Comparison of ENCODE assay signal across 9 mouse cellular contexts in the genomic region with DNA sequence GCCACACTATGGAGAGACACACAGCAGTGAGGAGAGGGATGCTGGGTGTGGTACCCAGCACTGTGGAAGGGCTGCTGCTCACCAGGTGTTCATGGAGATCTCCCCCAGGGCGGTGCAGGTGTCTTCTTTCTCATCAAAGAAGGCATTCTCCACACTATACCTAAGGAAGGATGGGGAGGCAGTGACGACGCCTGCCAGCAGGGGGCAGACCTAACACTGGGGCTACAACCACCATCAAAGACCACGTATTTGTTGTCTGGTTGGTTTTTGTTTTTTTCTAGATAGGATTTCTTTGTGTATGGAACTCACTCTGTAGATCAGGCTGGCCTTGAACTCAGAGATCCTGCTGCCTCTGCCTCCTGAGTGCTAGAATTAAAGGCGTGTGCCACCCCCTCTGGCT. TPM values are rescaled to one million over a fixed set of nuclear protein-coding genes. Genes with fewer than 3 reads are reported as not detected.
DNase-seq lines count a peak whose midpoint lies in the region; ATAC-seq and TF ChIP-seq lines count a peak whose summit lies in the region.
"Had no signal": no experiment of that assay in that cellular context is flagged by ENCODE, and none has a peak within 500 bp of the region (broad histone marks: within the 10 kb centered on the region; RNA-seq: fewer than 3 reads in every experiment).

No protein-coding gene starts in this region.

- peak; percentile 76 for DNase-seq in CD4-positive helper T cell, adult 2 months (ENCODE audit: low read depth, low spot score)
- DNase-seq in MN1 (ENCODE audit: low spot score): peak; percentile 60
- DNase-seq in gastrocnemius, adult 8-10 months (ENCODE audit: low spot score in 2 of 2): peak; percentile 26 to 43
- DNase-seq in liver, postnatal 0 days: peak; percentile 78
- peak; percentile 48 to 62 for DNase-seq in spleen, postnatal 36 days (ENCODE audit: low spot score in 2 of 2)

- no peak overlapping the region for H3K27ac ChIP-seq in intestine, postnatal 0 days (ENCODE audit: low read depth, low read length)
- H3K27ac ChIP-seq in intestine, embryonic 16.5 days (ENCODE audit: low read length): no peak overlapping the region
- H3K27ac ChIP-seq in liver, postnatal 0 days (ENCODE audit: low read depth): no peak overlapping the region
- no peak overlapping the region for H3K27ac ChIP-seq in forebrain, embryonic 12.5 days
- H3K27ac ChIP-seq: lung, embryonic 15.5 days had no signal

- peaks cover 92% of the 10 kb centered on the region for H3K36me3 ChIP-seq in intestine, postnatal 0 days (ENCODE audit: control insufficient read depth, insufficient read depth)
- peaks cover 59% of the 10 kb centered on the region for H3K36me3 ChIP-seq in intestine, embryonic 16.5 days (ENCODE audit: control insufficient read depth, insufficient read depth, low read length)
- peaks cover 71% of the 10 kb centered on the region for H3K36me3 ChIP-seq in liver, postnatal 0 days (replicated peaks; ENCODE audit: insufficient read depth, low read length)
- H3K36me3 ChIP-seq in forebrain, embryonic 12.5 days (replicated peaks): peaks cover 99% of the 10 kb centered on the region

- no peaks in the 10 kb centered on the region for H3K27me3 ChIP-seq in intestine, postnatal 0 days (replicated peaks; ENCODE audit: control insufficient read depth, insufficient read depth, low read length)
- H3K27me3 ChIP-seq in intestine, embryonic 16.5 days (replicated peaks; ENCODE audit: control insufficient read depth, insufficient read depth, low read length): no peaks in the 10 kb centered on the region
- no peaks in the 10 kb centered on the region for H3K27me3 ChIP-seq in liver, postnatal 0 days (ENCODE audit: insufficient read depth, low read length)
- H3K27me3 ChIP-seq in forebrain, embryonic 12.5 days: no peaks in the 10 kb centered on the region
- H3K27me3 ChIP-seq: lung, embryonic 15.5 days had no signal

- no peaks in the 10 kb centered on the region for H3K9me3 ChIP-seq in intestine, postnatal 0 days (ENCODE audit: control insufficient read depth)
- no peaks in the 10 kb centered on the region for H3K9me3 ChIP-seq in intestine, embryonic 16.5 days (ENCODE audit: control insufficient read depth, low read length)
- H3K9me3 ChIP-seq in liver, postnatal 0 days (ENCODE audit: low read length): no peaks in the 10 kb centered on the region
- no peaks in the 10 kb centered on the region for H3K9me3 ChIP-seq in forebrain, embryonic 12.5 days
- H3K9me3 ChIP-seq: lung, embryonic 15.5 days had no signal

- H3K9ac ChIP-seq in intestine, postnatal 0 days (ENCODE audit: low read depth, low read length): no peak overlapping the region
- no peak overlapping the region for H3K9ac ChIP-seq in intestine, embryonic 16.5 days (ENCODE audit: low read depth, low read length)
- no peak overlapping the region for H3K9ac ChIP-seq in liver, postnatal 0 days (replicated peaks)
- no peak overlapping the region for H3K9ac ChIP-seq in forebrain, embryonic 12.5 days
- H3K9ac ChIP-seq: lung, embryonic 15.5 days had no signal

- WGBS in intestine, postnatal 0 days: 50% methylated on average over 5 of the region's 5 CpGs
- WGBS in intestine, embryonic 16.5 days: 52% methylated on average over 5 of the region's 5 CpGs
- 45% methylated on average over 5 of the region's 5 CpGs for WGBS in liver, postnatal 0 days (ENCODE audit: insufficient replicate concordance)
- 59% methylated on average over 5 of the region's 5 CpGs for WGBS in forebrain, embryonic 12.5 days

- no peak for ATAC-seq in intestine, postnatal 0 days
- ATAC-seq in intestine, embryonic 16.5 days: no peak
- ATAC-seq in liver, postnatal 0 days: peak; percentile 35; the same call in 1 of the 2 replicates
- no peak for ATAC-seq in forebrain, embryonic 12.5 days (ENCODE audit: low FRiP score)

- no peak overlapping the region for H3K4me2 ChIP-seq in intestine, postnatal 0 days (replicated peaks; ENCODE audit: low read depth)
- no peak overlapping the region for H3K4me2 ChIP-seq in intestine, embryonic 16.5 days (ENCODE audit: low read depth, low read length)
- no peak overlapping the region for H3K4me2 ChIP-seq in liver, postnatal 0 days (ENCODE audit: low read depth, low read length)
- no peak overlapping the region for H3K4me2 ChIP-seq in forebrain, embryonic 12.5 days
- H3K4me2 ChIP-seq: lung, embryonic 15.5 days had no signal

- TF ChIP-seq EP300 in liver, postnatal 0 days (IDR thresholded peaks at IDR 0.05; ENCODE audit: low read depth): no peak

- TF ChIP-seq CTCF in intestine, postnatal 0 days (IDR thresholded peaks at IDR 0.05; ENCODE audit: low read depth): peak; percentile 88
- peak; percentile 90 for TF ChIP-seq CTCF in liver, postnatal 0 days (IDR thresholded peaks at IDR 0.05; ENCODE audit: low read depth)

- H3K4me3 ChIP-seq in intestine, postnatal 0 days (ENCODE audit: low read depth, low read length): no peak overlapping the region
- no peak overlapping the region for H3K4me3 ChIP-seq in intestine, embryonic 16.5 days (ENCODE audit: low read length)
- H3K4me3 ChIP-seq in liver, postnatal 0 days (ENCODE audit: low read depth, low read length): no peak overlapping the region
- H3K4me3 ChIP-seq in forebrain, embryonic 12.5 days (replicated peaks): no peak overlapping the region
- H3K4me3 ChIP-seq: lung, embryonic 15.5 days had no signal

- H3K4me1 ChIP-seq in intestine, postnatal 0 days (replicated peaks; ENCODE audit: control insufficient read depth, insufficient read depth, low read length): no peaks in the 10 kb centered on the region
- peaks cover 5% of the 10 kb centered on the region; the same call in 1 of the 2 replicates for H3K4me1 ChIP-seq in intestine, embryonic 16.5 days (ENCODE audit: control insufficient read depth, insufficient read depth, low read length)
- no peaks in the 10 kb centered on the region for H3K4me1 ChIP-seq in liver, postnatal 0 days (ENCODE audit: insufficient read depth)
- H3K4me1 ChIP-seq in forebrain, embryonic 12.5 days: peaks cover 4% of the 10 kb centered on the region; the same call in 1 of the 2 replicates
- H3K4me1 ChIP-seq: lung, embryonic 15.5 days had no signal

RNA-seq across cellular contexts. Expression of gene Ipo4, which starts 6.4 kb away (rescaled TPM):
- polyA plus RNA-seq in intestine, postnatal 0 days (2015; fragmentation: Nextera tagmentation; extraction: Ambion mirVana): 28.0 and 29.8 TPM in 2 replicates
- 65.5 and 71.1 TPM in 2 replicates for polyA plus RNA-seq in intestine, embryonic 16.5 days (2015; fragmentation: Nextera tagmentation; extraction: Ambion mirVana)
- total RNA-seq in gastrocnemius, adult 8-10 months (2022): 10 to 100 TPM; 80.2 to 99.8 (median 88.9) TPM
- polyA plus RNA-seq in liver, postnatal 0 days (2015; fragmentation: Nextera tagmentation; extraction: Ambion mirVana): 14.7 and 16.6 TPM in 2 replicates
- 68.5 and 68.6 TPM in 2 replicates for polyA plus RNA-seq in forebrain, embryonic 12.5 days (2016; fragmentation: Nextera tagmentation; extraction: Ambion mirVana)

RNA-seq across cellular contexts. Expression of gene Gm49378, which starts 8.4 kb away (rescaled TPM):
- 2.3 and 2.7 TPM in 2 replicates for polyA plus RNA-seq in intestine, postnatal 0 days (2015; fragmentation: Nextera tagmentation; extraction: Ambion mirVana)
- 0.53 and 0.70 TPM in 2 replicates for polyA plus RNA-seq in intestine, embryonic 16.5 days (2015; fragmentation: Nextera tagmentation; extraction: Ambion mirVana)
- 1 to 10 TPM in 3 of 4 experiments, under 1 TPM in 1; 0.67 to 1.6 (median 1.5) TPM for total RNA-seq in gastrocnemius, adult 8-10 months (2022)
- 0.99 and 1.6 TPM in 2 replicates for polyA plus RNA-seq in liver, postnatal 0 days (2015; fragmentation: Nextera tagmentation; extraction: Ambion mirVana)
- polyA plus RNA-seq in forebrain, embryonic 12.5 days (2016; fragmentation: Nextera tagmentation; extraction: Ambion mirVana): 4.0 and 5.6 TPM in 2 replicates

RNA-seq across cellular contexts. Expression of gene Rec8, which starts 11.5 kb away (rescaled TPM):
- 29.8 and 30.1 TPM in 2 replicates for polyA plus RNA-seq in intestine, postnatal 0 days (2015; fragmentation: Nextera tagmentation; extraction: Ambion mirVana)
- 13.1 and 13.9 TPM in 2 replicates for polyA plus RNA-seq in intestine, embryonic 16.5 days (2015; fragmentation: Nextera tagmentation; extraction: Ambion mirVana)
- not detected for total RNA-seq in gastrocnemius, adult 8-10 months (2022)
- polyA plus RNA-seq in liver, postnatal 0 days (2015; fragmentation: Nextera tagmentation; extraction: Ambion mirVana): 1.5 and 2.2 TPM in 2 replicates
- polyA plus RNA-seq in forebrain, embryonic 12.5 days (2016; fragmentation: Nextera tagmentation; extraction: Ambion mirVana): 7.2 and 8.5 TPM in 2 replicates

RNA-seq across cellular contexts. Expression of gene Tm9sf1, which starts 14.3 kb away (rescaled TPM):
- 94.6 and 95.9 TPM in 2 replicates for polyA plus RNA-seq in intestine, postnatal 0 days (2015; fragmentation: Nextera tagmentation; extraction: Ambion mirVana)
- 131 and 133 TPM in 2 replicates for polyA plus RNA-seq in intestine, embryonic 16.5 days (2015; fragmentation: Nextera tagmentation; extraction: Ambion mirVana)
- 10 to 100 TPM; 15.6 to 18.3 (median 17.1) TPM for total RNA-seq in gastrocnemius, adult 8-10 months (2022)
- polyA plus RNA-seq in liver, postnatal 0 days (2015; fragmentation: Nextera tagmentation; extraction: Ambion mirVana): 39.3 and 42.8 TPM in 2 replicates
- polyA plus RNA-seq in forebrain, embryonic 12.5 days (2016; fragmentation: Nextera tagmentation; extraction: Ambion mirVana): 68.7 and 73.4 TPM in 2 replicates

RNA-seq across cellular contexts. Expression of gene Tssk4, which starts 20.7 kb away (rescaled TPM):
- polyA plus RNA-seq in intestine, postnatal 0 days (2015; fragmentation: Nextera tagmentation; extraction: Ambion mirVana): 0.65 and 0.69 TPM in 2 replicates
- polyA plus RNA-seq in intestine, embryonic 16.5 days (2015; fragmentation: Nextera tagmentation; extraction: Ambion mirVana): 1.0 and 1.3 TPM in 2 replicates
- total RNA-seq in gastrocnemius, adult 8-10 months (2022): under 1 TPM in 2 of 4 experiments, not detected in 2; 0.22 to 0.29 TPM
- polyA plus RNA-seq in liver, postnatal 0 days (2015; fragmentation: Nextera tagmentation; extraction: Ambion mirVana): 0.06 and 0.21 TPM in 2 replicates
- polyA plus RNA-seq in forebrain, embryonic 12.5 days (2016; fragmentation: Nextera tagmentation; extraction: Ambion mirVana): 0.65 and 0.68 TPM in 2 replicates
